Mouse (Mus musculus) thymus, postnatal 25 days (tissue): Measurements from ENCODE around the gene Tmem186.

Source experiments
- DNase-seq: peaks from one replicate; pipeline ENCODE4 v3.0.0; 2022

The Tmem186 gene

DNA sequence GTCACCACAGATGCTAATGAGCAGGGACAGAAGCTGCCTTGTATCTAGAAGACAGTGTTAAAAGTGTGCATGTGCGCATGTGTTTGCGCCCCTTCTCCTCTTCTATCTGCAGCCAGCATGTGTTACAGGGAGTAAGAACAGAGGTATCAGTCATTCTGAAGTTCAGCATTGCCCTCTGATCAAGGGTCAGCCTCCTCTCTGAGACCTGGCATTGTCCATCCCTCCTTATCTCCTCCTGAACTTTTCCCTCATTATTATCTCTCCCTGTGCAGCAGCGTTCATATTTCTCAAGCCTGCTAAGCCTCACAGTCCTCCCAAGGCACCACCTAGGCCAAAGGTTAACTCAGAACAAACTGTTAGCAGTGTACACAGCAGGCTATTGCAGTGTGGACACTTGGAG lies 33.7 kb downstream of the Tmem186 start:
- DNase-seq, result no peak

DNA sequence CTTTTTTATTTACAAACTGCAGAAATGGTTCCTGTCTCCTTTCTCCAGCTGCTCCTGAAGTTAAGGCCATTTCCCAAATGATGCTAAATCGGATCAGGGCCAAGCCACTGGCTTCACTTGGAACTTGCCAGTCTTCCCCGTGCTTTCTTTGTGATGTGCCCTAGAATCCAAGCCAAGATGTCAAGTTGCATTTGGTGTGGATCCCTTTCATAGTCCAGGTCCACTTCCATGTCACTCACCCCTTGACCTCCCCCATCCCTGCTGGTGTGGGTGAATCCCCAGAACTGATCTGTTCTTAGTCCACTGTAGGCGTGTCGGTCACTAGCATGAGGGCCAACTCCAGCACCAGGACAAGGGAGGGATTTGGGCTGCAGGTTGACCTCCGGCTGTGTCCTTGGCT lies 40.0 kb downstream of the Tmem186 start:
- DNase-seq, result no peak

DNA sequence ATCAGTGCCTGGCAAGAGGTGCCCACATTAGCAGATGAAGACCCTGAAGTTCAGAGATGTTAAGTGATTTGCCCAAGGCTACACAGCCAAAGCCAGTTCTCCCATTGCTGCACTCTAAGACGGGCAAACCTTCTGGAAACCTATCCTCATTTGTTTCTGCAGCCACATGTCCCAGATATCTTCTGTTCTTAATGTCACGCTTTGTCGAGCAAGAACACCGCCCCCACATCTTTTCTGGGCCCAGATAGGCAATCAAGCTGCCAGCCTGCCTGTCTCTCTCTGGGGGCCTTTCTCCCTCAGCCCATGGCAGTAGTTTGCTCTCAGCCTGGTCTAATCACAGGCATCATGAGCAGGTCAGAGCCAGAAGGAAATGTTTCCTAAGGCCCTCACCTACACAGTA lies 41.2 kb downstream of the Tmem186 start:
- DNase-seq, result no peak

DNA sequence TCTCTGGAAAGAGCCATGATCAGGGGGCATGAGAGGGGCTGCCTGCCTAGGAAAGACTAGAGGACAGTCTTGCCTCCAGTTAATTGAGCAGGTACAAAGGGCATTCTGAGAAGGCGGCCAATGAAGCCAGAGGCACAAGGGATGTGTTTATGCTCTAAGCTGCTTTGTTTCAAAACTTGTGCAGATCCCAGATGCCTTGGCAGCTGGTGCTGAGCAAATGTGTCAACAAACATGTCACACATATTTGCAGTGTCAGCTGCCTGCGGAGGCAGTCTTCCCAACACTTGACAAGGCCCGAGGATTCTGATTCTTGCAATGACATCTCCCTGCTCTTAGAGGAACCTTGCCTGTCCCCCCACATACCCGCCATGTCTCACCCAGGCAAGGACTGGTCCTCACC lies 42.1 kb downstream of the Tmem186 start:
- no peak for DNase-seq

DNA sequence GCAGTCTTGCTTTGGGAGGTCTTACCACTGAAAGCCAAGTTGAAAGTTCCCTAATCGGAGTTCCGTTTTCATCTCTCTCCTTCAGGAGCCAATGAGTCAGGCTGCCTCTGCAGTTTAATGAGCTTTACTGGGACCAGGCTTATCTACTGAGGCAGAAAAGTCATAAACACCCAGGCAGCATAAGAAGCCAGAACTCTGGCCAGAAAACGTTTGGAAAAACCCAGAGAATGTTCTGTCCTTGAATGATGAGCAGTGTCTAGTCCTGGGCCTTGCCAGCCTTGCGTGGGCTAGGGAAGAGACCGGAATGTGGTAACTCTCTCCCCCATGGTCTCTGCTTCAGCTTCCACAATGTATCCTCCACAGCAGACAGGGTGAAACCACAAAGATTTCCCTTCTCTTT lies 52.5 kb downstream of the Tmem186 start:
- no peak for DNase-seq

DNA sequence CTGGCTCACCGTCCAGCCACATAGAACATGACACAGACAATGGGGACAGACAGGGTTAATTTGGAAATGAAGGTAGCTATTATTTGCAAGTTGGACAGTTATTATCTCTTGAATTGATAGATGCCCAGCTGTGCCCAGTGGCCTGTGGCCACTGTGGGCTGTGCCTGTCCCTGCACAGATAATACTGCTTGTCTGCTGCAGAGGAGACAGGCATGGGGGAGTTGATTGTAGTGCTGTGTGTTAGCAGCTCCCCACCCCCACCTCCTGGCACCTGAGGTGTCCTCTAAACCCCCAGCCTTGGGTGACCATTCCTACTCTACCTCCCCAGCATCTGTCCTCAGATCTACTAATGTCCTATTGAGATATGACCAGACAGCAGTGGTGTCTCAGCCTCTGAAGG lies 53.3 kb downstream of the Tmem186 start:
- no peak for DNase-seq
